Mouse (Mus musculus) kidney, adult 18-20 months (tissue): ENCODE data around the gene Ddx19a.
"Not testable (repeated sequence)": the region's sequence is repeated elsewhere in the genome, so short reads cannot be mapped to it uniquely, and the experiment has no call there.

Experiments
- DNase-seq: peaks from one replicate; pipeline ENCODE4 v3.0.0; 2021

Gene Ddx19a

DNA sequence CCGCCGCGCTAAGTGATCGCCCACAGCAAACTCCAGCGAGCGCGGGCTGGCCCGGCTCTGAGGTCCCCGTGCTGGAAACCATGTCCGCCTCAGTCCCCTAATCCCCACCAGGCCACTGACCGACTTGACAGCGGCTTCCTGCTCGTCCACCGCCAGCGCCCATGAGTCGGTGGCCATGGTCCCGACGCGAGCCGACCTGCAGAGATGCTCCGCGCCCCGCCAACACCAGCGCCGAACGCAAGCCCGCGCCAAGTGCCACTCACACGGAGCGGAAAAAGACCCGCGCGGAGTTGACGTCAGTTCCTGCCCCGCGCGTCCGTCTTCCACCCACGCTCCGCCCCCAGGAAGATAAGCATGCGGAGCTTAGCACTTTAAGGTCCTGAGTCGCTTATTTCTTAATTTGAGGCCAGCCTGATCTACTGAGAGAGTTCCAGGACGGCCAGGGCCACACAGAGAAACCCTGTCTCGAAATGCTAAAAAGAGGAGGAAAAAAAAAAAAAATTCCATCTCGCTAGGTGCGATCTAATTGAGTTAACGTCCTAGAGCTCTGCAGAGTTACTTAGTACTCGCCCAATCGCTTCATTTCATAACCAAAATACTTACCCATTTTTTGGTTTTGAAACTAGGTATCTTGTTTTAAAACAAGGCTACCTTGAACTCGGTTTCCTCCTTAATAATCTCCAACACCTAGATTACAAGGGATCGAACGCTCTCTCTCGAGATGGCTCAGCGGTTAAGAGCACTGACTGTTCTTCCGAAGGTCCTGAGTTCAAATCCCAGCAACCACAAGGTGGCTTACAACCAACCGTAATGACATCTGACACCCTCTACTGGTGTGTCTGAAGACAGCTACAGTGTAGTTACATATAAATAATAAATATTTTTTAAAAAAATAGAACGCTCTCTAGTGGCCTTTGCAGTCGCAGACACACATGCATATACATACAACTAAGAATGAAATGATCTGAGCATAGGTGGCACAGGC is at the start of gene Ddx19a:
TSS of gene Ddx19a (minus strand) at position 254 of the 985 bp plus-strand sequence.
- DNase-seq: peak; percentile 90

DNA sequence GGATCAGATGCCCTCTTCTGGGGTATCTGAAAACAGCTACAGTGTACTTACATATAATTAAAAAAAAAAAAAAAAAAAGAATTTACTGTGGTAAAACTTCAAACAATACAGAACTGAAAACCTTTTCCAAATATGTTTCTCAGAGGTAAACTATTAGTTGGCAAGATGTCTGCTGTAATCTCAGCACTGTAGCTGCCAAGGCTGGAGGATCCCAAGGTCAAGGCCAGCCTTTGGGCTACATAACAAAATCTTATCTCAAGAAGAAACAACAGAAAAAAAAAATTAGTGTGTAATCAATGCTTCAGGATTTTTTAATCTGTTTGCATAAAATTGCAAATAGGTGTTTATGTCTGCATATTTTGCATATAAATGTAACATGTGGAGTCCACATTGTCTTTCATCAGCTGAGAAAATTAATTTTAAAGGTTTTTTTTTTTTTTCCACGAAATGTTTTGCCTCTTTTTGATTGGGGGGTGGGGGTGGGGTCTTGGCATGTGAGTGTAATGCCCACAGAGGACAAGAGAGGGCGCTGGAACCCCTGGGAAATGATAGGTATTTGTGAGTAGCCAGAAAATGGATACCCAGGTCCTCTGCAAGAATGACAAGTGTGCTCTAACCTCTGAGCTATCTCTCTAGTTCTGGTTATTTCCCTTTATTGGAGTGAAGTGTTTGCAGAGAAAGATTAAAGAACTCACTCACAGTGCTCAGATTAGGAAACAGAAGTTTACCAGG is 46.6 kb upstream of the Ddx19a start:
- DNase-seq: no peak

DNA sequence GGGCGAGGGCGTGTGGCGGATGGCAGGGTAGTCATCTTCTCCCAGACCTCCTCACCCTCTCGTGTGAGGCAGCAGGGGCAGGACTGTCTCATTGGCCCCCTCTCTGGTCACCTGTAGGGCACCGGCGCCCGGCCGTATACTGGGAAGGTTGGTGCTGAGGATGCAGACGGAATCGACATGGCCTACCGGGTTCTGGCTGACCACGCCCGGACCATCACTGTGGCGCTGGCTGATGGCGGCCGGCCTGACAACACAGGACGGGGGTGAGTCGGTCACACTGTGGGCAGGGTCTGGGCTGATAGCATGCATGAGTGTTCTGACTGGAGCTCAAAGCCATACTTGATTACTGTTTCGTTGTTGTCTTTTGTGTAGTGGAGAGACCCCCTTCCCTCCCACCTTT is 44.9 kb upstream of the Ddx19a start:
- DNase-seq: no peak

DNA sequence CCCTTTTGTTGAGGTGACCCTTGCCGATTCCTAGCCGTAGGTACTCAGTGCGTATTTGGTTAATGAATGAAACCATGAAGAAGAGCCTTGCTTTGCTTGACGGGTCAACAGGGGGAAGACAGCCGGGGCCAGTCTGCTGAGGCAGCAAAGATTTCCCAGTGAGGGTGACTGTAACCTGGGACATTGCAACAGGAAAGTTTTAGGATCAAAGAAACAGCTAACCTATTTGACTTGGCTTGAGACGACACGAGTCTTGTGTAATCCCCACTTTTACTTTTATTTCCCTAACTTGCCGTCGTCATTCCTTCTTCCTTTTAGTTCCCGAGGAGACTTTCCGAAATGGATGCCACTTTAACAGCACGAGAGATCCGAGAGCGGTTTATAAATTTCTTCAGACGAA is 39.0 kb upstream of the Ddx19a start:
- DNase-seq: no peak

DNA sequence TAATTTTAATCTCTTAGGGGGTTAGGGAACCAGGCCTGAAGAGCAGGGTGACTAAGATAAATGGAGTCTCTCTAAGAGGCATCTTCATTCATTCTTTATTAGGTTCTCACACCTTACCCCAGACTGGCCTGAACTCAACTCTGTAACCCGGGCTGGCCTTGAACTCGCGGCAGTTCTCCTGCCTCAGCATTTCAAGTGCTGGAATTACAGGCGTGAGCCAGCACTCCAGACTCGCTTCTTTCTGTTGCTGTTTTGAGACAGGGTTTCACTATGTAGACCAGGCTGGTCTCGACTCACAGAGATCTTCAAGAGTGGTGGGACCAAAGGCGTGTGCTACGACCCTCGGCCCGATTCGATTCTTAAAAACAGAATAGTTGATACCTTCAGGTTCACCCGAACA is 36.7 kb upstream of the Ddx19a start:
- no peak for DNase-seq

DNA sequence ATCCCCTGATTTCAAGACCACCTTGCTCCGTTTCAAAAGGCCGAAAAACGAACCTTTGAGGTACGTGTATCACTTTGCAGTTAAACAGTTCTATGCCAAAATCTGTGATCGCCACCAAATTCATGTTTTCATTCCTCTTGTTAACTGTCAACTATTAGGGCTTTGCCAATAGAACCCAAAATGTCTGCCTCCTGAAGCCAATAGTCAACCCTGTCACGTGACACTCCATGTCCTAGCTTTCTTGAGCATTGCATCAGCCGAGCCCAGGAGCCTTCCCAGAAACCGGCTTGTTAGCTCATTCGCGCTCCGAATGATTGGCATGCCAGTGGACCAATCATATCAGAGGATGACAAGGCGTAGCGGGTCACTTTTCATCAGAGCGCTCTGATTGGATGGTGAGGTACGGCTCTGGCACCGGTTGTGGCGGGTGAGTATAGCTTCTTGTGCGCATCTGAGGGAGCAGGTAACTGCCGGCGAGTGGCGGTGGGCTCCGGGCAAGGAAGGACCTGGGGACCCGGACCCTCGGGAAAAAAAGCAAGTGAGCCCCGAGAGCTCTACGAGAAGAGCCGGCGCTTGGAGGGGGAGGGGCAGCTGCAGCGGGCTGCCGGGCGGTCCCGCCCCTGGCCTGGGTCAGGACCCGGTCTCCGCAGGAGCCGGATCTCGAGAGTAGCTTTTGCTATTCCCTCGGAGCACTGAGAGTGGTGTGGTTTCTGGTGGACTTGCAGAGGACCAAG is 36.0 kb upstream of the Ddx19a start:
- DNase-seq: peak; percentile 96

DNA sequence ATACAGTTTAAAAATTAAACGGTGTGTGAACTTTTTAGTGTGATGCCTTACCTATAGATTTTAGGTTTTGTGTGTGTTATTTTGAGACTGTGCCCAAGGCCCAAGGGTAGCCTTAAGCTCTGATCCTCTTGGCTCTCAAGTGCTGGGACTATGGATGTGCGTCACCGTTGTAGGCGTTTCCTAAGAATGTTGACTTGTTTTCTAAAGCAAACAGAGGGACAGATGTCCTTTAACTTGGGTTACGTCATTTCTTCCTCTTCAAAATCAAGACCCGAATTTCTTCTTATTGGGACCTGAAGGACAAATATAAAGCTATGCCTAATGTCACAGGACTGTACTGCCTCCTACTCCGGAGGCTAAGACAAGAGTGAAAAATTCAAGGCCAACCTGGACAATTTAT is 35.3 kb upstream of the Ddx19a start, which contains the start of gene Aars:
TSS of gene Aars (plus strand) at position 229 of the 400 bp plus-strand sequence.
- DNase-seq: no peak

DNA sequence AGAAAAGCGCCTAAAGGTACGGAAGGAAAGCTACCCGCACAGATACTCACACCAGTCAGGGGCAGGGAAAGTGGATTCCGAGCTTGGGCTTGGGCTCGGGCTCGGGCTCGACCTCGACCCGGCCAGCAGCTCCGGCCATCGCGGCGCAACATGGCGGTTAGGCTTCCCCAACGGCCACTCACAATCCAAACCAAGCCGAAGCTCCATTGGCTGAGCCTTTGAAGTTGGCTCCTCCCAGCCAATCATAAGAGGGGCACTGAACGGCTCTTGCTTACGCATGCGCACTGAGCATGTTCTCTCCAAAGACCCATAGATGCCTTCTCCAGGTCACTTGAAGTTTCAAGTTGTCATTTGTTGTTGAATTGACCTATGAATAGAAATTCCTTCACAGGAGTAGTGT is 34.0 kb upstream of the Ddx19a start, which contains the start of gene Ddx19b:
TSS of gene Ddx19b (minus strand) at position 180 of the 400 bp plus-strand sequence.
- no peak for DNase-seq

DNA sequence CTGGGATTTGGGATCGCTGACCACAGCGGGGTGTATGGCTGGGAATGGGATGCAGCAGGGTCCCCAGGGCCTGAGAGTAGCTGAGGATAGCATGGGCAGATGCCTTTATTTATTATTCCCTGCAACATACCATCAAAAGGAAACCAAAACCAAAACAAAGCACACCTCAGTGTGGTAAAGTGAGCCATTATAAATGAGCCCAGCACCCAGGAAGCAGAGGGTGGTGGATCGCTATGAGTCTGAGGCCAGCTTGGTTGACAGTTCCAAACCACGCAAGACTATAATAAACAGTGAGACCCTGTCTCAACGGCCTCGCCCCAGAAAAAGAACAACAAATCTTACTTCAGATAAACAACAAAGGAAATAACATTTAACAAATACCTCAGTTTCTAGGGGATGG is 32.4 kb upstream of the Ddx19a start:
- no peak for DNase-seq

DNA sequence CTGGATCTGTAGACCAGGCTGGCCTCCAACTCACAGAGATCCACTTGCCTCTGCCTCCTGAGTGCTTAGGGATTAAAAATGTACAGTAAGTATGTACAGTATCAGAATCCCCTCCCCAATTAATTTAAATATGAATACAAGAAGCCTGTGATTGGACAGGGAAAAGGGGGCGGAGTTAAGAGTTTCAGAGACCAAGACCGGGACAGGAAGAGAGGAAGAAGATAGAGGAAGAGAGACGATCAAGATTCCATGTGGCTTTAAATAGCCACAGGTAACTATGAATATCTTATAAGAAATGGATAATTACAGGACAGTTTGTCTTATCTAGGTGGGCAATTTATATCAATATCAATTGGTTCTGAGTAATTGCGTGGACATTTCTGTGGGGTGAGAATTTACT is 32.0 kb upstream of the Ddx19a start:
- no peak for DNase-seq

DNA sequence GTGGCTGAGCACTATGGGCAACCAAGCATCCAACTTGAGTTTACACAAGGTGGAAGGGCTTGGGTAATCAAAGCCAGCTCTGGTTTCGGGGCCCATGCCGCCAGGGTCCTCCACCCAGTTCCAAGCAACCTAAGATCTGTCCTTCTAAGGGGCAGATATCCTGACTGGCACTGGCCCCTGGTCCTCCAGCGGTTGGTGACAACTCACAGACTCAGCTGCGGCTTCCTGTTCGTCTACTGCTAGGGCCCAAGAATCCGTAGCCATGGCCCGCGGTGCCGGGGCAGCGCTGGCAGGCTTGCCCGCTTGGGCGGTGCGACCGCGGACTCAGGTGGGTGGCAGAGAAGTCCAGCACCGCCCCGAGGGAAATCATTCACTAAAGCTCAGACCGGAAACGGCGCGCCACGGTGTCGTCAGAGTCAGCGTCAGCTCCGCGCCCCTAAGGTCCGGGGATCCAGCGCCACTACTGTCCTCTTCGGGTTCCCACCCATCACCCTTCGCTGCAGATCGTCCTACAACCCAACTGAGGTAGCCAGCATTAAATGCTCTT is 29.9 kb upstream of the Ddx19a start:
- DNase-seq: peak; percentile 92

DNA sequence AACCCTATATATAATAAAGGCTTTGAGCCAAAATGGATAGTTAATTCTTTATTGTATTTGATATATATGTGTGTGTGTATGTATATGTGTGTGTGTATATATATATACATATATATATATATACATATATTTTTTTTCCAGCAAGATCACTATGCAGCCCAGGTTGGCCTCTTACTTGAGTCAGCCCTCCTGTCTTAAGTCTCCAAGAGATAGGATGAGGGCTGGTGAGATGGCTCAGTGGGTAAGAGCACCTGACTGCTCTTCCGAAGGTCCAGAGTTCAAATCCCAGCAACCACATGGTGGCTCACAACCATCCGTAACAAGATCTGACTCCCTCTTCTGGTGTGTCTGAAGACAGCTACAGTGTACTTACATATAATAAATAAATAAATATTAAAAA is 29.0 kb upstream of the Ddx19a start:
- DNase-seq: not testable (repeated sequence)

DNA sequence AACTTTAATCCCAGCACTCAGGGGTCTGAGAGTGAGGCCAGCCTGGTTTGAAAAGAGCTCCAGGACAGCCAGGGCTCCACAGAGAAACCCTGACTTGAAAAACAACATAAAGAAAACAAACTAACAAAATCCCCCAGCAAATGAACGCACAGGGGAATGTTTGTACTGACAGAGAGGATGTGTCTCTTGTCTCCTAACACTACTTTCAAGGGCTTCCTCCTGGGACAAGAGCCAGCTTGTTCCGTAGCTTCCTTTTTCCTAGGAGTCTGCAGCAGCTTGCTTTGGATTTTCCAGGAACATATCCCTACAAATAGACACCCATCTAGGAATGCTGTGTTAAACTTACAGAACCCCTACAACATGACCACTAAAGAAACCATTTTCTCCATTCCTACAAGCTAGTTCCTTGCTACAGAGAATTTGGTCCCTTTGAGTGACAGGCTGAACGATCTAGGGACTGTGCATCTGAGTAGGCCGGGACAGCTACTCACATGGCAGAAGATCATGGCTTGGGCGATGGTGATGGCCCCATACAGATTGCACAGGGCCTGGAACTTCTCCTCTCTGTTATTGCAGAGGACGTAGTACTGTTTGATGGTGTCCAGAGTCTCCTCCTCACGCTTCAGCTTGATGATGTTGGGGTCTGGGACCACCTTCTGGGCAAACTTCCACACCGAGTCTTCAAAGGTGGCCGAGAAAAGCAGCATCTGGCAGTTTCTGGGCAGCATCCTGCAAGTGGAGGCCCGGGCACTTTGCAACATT is 12.8 kb upstream of the Ddx19a start:
- not testable (repeated sequence) for DNase-seq

DNA sequence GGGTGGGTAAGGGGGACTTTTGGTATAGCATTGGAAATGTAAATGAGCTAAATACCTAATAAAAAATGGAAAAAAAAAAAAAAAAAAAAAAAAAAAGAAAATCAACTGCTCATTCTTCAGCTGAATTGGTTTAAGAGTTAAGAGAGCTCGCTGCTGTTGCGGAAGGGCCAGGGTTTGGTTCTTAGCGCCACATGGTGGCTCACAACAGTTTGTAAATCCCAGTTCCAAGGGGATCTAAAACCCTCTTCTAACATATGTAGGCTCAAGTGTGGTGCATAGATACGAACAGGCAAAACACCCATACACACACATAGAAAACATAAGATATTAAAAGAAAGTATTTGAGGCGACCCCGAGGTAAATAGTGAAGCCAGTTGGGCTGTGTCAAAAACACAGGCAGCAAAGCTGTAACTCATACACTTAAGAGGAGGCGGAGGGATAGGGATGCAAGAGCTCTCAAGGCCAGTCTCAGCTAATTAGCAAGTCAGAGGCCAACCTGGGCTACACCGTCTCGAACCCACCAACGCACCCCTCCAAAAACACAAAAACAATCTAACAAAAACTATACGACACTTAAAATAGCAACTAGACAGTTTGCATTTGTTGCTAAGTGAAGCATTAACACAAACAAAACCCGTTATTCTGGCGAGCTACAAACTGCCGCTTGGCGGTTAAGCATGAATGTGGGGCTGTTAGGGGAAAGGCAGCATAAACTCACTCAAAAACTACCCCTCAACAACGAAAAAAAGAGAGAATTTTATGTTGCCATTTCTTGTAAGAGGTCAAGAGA is 764 bp downstream of the Ddx19a start:
- no peak for DNase-seq

DNA sequence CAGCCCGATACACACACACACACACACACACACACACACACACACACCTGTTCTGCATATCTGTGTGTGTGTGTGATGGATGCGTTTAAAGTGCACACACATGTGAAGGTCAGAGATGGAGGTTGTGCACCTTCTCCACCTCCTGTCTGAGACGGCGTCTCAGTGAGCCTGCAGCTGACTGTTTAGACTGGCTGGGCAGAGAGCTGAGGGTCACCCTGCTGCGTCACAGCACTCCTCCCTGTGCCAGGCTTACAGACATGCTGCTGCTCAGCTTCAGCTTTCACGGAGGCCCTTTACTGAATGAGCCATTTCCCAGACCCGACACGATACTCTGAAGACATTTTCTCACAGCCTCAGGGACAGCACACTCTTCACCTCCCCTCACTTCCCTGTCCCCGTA is 7.6 kb downstream of the Ddx19a start:
- no peak for DNase-seq

DNA sequence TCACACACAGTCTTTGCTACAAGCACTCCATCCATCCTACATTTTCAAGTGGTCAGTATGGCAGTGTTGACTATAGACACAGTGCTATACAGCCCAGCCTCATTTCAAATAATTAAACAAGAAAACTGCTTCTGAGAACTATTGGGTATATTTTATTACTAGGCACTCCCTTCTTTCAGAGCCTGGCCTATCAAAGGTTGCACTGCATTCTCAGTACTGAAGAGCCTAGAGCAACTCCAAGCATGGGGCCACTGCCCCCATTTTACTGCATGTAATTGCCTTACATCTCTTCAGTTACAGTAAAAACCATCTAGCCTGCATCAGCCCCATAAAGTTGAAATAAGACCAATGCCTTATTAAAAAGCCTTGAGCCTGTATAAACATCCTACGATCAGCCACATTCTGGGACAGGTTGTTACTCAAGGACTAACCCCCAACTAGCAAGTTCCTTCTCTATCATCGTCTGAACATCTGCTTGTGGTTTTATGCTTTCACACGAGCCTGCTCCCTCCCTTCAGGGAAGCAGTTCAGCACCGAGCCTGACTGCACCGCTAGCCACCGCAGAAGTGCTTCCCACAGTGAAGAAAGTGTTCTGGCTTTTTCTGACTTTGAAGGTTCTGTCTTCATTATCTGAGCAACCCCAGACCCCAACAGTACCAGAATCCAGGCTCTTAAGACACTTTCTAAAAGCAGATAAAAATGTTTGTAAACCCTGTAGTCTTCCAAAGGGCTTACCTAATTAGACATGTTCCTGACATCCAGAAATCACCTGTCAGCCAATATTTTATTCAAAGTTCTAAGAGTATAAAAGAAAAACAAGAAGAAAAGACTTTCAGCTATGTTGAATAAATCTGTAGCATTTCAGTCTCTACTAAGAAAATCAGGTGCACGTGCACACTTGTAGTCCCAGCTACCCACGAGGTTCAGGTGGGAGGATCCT is 9.5 kb downstream of the Ddx19a start:
- DNase-seq: no peak

DNA sequence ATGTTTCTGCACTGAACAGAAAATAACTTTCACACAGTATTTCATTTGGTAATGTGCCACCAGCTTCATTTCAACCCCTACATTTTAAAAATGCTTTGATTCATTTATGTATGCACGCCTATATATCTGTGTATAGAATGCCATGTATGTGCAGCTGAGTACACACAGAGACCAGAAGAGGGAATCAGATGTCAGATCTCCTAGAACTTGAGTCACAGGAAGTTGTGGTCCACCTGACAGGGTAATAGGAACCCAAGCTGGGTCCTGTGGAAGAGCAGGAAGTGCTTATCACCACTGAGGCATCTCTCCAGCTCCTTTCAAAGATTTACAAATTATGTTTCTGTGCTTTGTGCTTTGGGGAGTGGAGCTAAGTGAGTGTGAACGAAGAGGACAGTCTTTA is 16.3 kb downstream of the Ddx19a start:
- no peak for DNase-seq

DNA sequence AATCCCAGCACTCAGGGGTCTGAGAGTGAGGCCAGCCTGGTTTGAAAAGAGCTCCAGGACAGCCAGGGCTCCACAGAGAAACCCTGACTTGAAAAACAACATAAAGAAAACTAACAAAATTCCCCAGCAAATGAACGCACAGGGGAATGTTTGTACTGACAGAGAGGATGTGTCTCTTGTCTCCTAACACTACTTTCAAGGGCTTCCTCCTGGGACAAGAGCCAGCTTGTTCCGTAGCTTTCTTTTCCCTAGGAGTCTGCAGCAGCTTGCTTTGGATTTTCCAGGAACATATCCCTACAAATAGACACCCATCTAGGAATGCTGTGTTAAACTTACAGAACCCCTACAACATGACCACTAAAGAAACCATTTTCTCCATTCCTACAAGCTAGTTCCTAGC is 19.6 kb downstream of the Ddx19a start:
- DNase-seq: not testable (repeated sequence)

DNA sequence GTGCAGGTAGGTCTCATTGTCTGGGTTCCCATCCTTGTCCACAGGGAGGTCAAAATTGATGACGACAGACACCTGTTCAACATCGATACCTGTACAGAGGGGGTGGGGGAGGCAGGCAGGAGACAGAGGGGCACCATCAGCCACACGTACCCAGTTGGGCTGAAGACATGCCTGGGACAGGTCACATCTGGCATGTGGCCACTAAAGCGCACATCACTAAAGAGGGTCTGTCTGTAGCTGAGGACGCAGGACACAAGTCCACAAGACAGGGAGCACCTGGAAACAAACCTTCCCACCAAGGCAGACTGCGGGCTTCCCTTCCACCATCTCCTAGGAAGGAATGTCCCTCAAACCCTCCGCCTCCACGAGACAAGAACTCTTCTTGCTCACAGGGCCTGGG is 21.1 kb downstream of the Ddx19a start:
- DNase-seq: not testable (repeated sequence)
